Mouse (Mus musculus) stomach, postnatal 0 days (tissue): ENCODE data around the gene Naa60. TPM values are rescaled to one million over a fixed set of nuclear protein-coding genes. Genes with fewer than 3 reads are reported as not detected.

Source experiments
- ATAC-seq: fragments of 200-750 bp; cut with Nextera tagmentation; 2 replicates; pipeline ENCODE4 v1.8.0; 2017; ENCODE audit not compliant: low FRiP score, low TSS enrichment
- DNase-seq: peaks from one replicate; pipeline ENCODE4 v3.0.0-alpha.2; 2016; ENCODE audit warnings: low spot score
- H3K27ac ChIP-seq: fragments of 300-500 bp; sonication (generic); replicated peaks from 2 replicates; pipeline ENCODE4 v1.5.1; 2014; ENCODE audit warnings: mild to moderate bottlenecking, control low read depth
- H3K27me3 ChIP-seq: fragments of 300-500 bp; sonication (generic); 2 replicates; pipeline ENCODE4 v1.6.1; 2014; ENCODE audit warnings: low read length; ENCODE audit not compliant: control insufficient read depth, insufficient read depth
- H3K36me3 ChIP-seq: fragments of 300-500 bp; sonication (generic); 2 replicates; pipeline ENCODE4 v1.6.1; 2014; ENCODE audit warnings: low read length, mixed read lengths; ENCODE audit not compliant: control insufficient read depth, insufficient read depth
- H3K4me1 ChIP-seq: fragments of 300-500 bp; sonication (generic); replicated peaks from 2 replicates; pipeline ENCODE4 v1.6.1; 2014; ENCODE audit warnings: antibody characterized with exemption; ENCODE audit not compliant: control insufficient read depth, insufficient read depth
- H3K4me2 ChIP-seq: fragments of 300-500 bp; sonication (generic); replicated peaks from 2 replicates; pipeline ENCODE4 v1.6.1; 2014; ENCODE audit warnings: low read depth, mild to moderate bottlenecking, control low read depth, moderate library complexity
- H3K4me3 ChIP-seq: fragments of 300-500 bp; sonication (generic); 2 replicates; pipeline ENCODE4 v1.5.1; 2014; ENCODE audit warnings: low read depth, low read length, control low read depth
- H3K9ac ChIP-seq: fragments of 300-500 bp; sonication (generic); 2 replicates; pipeline ENCODE4 v1.6.1; 2014; ENCODE audit warnings: mild to moderate bottlenecking, low read length, control low read depth, mixed read lengths
- H3K9me3 ChIP-seq: fragments of 300-500 bp; sonication (generic); 2 replicates; pipeline ENCODE4 v1.6.1; 2016; ENCODE audit warnings: low read length; ENCODE audit not compliant: control insufficient read depth
- CTCF ChIP-seq: IDR thresholded peaks from 2 replicates; pipeline ENCODE4 v1.5.1; 2016; ENCODE audit warnings: antibody characterized with exemption, low read depth, mild to moderate bottlenecking, moderate library complexity
- EP300 ChIP-seq: optimal IDR thresholded peaks from 2 replicates; pipeline ENCODE3; 2016; ENCODE audit warnings: antibody characterized with exemption
- WGBS: fragments of 180-500 bp; shearing (Covaris S2); extraction: QIAGEN DNeasy Blood & Tissue Kit; methylation state at CpG from one replicate; pipeline ENCODE4 v1.1.7; 2014; 5-methylcytosine and 5-hydroxymethylcytosine counted together
- polyA plus RNA-seq: library from polyadenylated mRNA; unstranded; fragments of >200 nt; fragmentation: Nextera tagmentation; extraction: Ambion mirVana; gene quantifications from 2 replicates; pipeline ENCODE4 v1.2.1, GENCODE M21; 2015

The Naa60 gene
- polyA plus RNA-seq, 1 experiment from 2014 or later, result 26.7 TPM

DNA sequence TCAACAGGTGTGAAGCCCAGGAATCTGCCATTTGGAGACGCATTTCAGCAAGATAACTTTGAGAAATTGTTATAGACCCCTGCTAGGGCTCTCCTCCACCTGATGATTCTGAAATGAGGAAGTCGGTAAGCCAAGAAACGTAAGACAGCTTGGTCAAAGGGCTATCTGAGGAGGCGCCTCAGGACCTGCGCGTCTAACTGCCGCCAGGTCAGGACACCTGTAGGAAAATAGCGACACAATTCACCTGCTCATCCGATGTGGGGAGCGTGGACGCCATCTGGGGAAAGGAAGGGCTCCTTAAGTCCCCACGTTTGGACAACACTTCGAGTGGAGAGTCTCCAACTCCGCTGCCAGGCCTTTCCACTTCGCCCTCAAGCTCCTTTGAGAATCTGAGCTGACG, 360 bp upstream of the Naa60 start:
- Histone ChIP-seq H3K4me2 (peak overlapping the region; percentile 73), H3K4me1 (no peaks in the 10 kb centered on the region), H3K27ac (peak overlapping the region; percentile 20; the same call in 1 of the 2 replicates), H3K27me3 (no peaks in the 10 kb centered on the region), H3K36me3 (no peaks in the 10 kb centered on the region), H3K9ac (peak overlapping the region; percentile 63), H3K4me3 (peak overlapping the region; percentile 59), H3K9me3 (no peaks in the 10 kb centered on the region)
- 2% methylated on average over 16 of the region's 16 CpGs for WGBS
- no peak for DNase-seq
- no peak for TF ChIP-seq CTCF
- no peak for TF ChIP-seq EP300
- peak; percentile 25; the same call in 1 of the 2 replicates for ATAC-seq

DNA sequence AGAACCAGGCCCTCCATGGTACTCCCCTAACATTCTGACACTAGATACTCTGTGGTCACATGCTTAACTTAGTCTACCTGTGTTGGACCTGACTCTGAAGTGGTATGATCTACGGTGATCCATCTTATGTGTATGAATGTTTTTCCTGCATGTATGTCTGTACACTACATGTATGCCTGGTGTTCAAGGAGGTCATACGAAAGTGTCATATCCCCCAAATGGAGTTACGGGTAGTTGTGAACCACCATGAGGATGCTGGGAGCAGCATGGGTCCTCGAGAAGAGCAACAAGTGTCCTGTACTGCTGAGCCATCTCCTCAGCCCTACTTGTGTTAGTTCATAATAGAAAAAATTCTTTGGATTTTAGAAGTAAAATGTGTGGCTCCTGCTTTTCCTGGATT, 4.2 kb downstream of the Naa60 start:
- Histone ChIP-seq H3K4me2 (no peak overlapping the region), H3K4me3 (no peak overlapping the region), H3K27me3 (no peaks in the 10 kb centered on the region), H3K9ac (no peak overlapping the region), H3K9me3 (no peaks in the 10 kb centered on the region), H3K4me1 (no peaks in the 10 kb centered on the region), H3K27ac (no peak overlapping the region), H3K36me3 (no peaks in the 10 kb centered on the region; the same call in 1 of the 2 replicates)
- 92% methylated on average over 4 of the region's 4 CpGs for WGBS
- ATAC-seq, result no peak
- no peak for TF ChIP-seq EP300
- TF ChIP-seq CTCF, result no peak
- DNase-seq, result no peak

DNA sequence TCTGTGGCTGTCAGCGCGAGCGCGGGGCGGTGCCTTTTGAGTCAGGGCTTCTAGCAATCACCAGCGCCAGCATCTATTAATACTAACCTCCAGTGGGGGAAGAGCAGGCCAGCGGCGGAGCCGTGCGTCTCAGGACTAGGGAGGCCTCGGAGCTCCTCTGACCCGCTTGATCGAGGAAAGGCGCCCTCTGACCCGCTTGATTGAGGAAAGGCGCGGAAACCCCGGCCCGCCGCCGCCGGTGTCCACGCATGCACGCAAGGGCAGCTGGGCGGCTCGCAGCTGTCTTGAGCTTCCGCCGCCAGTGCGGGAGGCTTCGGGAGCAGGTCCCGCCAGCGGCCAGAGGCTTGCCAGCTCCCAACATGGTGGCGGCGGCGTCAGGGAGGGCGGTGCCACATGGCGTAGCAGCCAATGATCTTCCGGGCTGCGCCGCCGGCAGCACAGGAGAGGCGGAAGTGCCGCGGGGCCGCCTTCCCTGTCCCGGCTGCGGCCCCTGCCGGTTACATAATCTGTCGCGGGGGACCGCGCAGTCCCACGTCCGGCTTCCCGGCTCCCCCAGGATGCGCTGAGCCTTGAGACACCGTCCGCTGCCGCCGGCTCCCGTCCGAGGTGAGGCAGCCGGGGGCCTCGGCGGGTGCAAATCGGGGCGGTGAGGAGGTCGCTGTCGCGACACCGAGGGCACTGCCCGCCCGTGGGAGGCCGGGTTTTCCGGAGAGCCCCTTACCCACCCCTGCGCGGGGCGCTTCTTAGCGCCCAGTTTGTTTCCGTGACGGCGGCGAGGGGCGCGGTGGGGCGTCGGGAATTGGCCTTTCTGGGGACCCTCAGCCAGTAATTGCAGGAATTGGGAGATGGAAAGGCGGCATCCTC, 12.3 kb downstream of the Naa60 start, which contains the start of the genes Zfp597 and Gm20695:
Gene Zfp597, minus strand, starts transcription at position 361 of the 864 bp plus-strand sequence.
Gene Gm20695, plus strand, starts transcription at position 448 of the 864 bp plus-strand sequence.
- under 1% methylated on average over 86 of the region's 88 CpGs for WGBS
- H3K4me1 ChIP-seq, result no peaks in the 10 kb centered on the region
- no peaks in the 10 kb centered on the region for H3K36me3 ChIP-seq
- TF ChIP-seq CTCF (peak; percentile 61), EP300 (peak; percentile 81)
- ATAC-seq (peak; percentile 99), DNase-seq (peak; percentile 96)
- peak within 1 kb of the TSS; percentile 98 for H3K4me3 ChIP-seq
- H3K9me3 ChIP-seq, result no peaks in the 10 kb centered on the region
- H3K27ac ChIP-seq, result peak within 1 kb of the TSS; percentile 94
- peak within 1 kb of the TSS; percentile 85 for H3K4me2 ChIP-seq
- no peaks in the 10 kb centered on the region for H3K27me3 ChIP-seq
- H3K9ac ChIP-seq, result peak within 1 kb of the TSS; percentile 94

- H3K36me3 ChIP-seq, result no peaks in the 10 kb centered on the region
- no peaks in the 10 kb centered on the region for H3K27me3 ChIP-seq
- DNase-seq (no peak), ATAC-seq (no peak)
- H3K4me3 ChIP-seq, result peak overlapping the region; percentile 98
- no peaks in the 10 kb centered on the region for H3K4me1 ChIP-seq
- H3K27ac ChIP-seq, result peak overlapping the region; percentile 94
- H3K4me2 ChIP-seq, result peak overlapping the region; percentile 85
- H3K9ac ChIP-seq, result peak overlapping the region; percentile 94
- under 1% methylated on average over 10 of the region's 10 CpGs for WGBS
- no peaks in the 10 kb centered on the region for H3K9me3 ChIP-seq
- TF ChIP-seq CTCF (no peak), EP300 (no peak)
Observed at GRCm38 (mm10) chr16:3885065-3885670, 13.0 kb downstream of the Naa60 start.

DNA sequence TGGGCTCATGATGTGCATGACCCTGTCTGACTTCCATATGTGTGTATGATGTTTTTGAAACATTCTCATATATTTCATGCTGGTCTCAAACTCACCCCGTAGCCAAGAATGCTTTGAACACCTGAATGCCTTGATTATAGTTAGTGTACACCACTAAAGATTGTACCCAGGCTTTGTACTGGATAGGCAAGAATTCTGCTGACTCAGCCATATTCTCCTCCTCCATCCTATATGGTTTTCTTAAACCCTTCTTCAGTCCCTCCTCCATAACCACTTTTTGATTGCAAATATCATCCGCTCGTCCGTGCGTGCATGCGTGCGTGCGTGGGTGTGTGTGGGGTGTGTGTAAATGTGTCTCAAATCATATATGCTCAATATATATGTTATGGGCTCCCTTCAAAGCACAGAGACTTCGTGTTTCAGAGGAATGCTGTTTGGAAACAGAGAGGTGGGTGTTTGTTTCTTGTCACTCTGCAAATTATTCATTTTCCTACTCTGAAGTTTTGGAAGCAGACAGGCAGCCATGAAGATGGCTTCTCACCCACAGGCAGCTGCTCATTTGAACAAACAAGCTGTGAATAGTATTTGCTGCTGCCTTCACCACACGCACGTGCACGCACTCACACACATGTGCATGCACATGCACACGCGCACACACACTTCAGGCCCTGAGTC, 19.6 kb downstream of the Naa60 start:
- ATAC-seq (no peak), DNase-seq (no peak)
- TF ChIP-seq CTCF, result no peak
- TF ChIP-seq EP300, result no peak
- Histone ChIP-seq H3K36me3 (no peaks in the 10 kb centered on the region; the same call in 1 of the 2 replicates), H3K4me2 (no peak overlapping the region), H3K27me3 (no peaks in the 10 kb centered on the region), H3K9ac (no peak overlapping the region), H3K4me1 (no peaks in the 10 kb centered on the region), H3K9me3 (no peaks in the 10 kb centered on the region), H3K27ac (no peak overlapping the region), H3K4me3 (no peak overlapping the region)
- WGBS, result 93% methylated on average over 14 of the region's 14 CpGs
